Mouse (Mus musculus) layer of hippocampus, postnatal 25 days (tissue): Measurements from ENCODE around the gene Olfr738. TPM values are rescaled to one million over a fixed set of nuclear protein-coding genes. Genes with fewer than 3 reads are reported as not detected.

Source experiments
- DNase-seq, 2 experiments: peaks; one replicate each; pipeline ENCODE4 v3.0.0; 2022; ENCODE audit warnings: mixed read lengths in 2 of 2, low spot score in 1 of 2; ENCODE audit errors: extremely low spot score in 1 of 2
- total RNA-seq, 2 experiments: library from RNA; stranded (reverse); gene quantifications; 2 replicates each; pipeline ENCODE4 v1.2.3; 2021

Olfr738 gene
- total RNA-seq = not detected

DNA sequence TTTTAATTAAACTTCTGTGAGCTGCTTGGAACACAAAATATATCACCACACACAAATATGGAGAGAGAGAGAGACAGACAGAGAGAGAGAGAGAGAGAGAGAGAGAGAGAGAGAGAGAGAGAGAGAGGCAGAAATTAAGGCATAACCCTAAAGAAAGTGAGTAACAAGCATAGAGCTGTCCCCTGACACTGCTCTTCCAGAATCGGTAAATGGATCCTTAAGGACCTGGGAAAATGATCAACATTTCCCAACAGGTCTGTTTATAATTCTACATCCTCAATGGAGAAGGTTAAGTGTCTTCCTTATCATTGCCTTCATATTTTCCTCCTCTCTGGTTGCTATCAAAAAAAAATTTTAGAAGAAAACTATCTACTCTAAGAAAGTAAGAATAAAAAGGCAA lies at the start of gene Olfr738:
Olfr738 (plus strand) TSS at position 301 of the 400 bp plus-strand sequence.
- DNase-seq = no peak

DNA sequence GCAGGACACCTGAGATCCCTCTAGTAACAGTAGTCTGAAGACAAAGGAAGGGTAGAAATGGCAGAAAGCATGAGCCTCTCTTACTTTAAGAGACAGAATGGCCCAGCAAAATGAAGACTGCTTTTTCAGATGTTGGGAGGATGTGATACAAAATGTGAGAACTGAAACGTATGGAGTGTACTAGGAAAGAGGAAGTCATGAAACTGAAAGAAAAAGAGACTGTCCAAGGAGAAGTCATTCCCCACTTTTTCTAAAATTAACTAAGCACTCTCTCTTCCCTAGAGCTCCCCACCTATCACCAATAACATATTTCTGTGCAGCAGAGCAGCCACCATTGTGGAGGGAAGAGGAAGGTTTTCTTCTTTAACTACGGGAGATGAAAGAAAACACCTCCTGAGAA lies 49.8 kb upstream of the Olfr738 start, which contains the start of gene Tlr11:
Tlr11 (plus strand) TSS at position 322 of the 400 bp plus-strand sequence.
- no peak for DNase-seq

DNA sequence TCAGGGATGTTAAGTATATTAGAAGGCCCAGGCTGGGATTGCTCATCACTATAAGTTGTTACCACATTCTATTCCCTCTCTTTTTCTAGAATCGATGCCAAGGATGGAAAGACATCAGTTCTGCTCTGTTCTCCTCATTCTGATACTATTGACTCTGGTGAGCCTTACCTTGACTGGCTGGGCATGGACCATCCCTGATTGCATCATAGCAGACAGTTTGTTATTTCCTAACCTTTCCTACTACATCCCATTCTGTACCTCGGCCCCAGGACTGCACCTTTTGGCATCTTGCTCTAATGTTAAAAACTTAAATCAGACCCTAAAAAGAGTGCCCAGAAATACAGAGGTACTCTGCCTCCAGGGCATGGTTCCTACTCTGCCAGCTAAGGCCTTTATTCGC lies 46.9 kb upstream of the Olfr738 start:
- no peak for DNase-seq

DNA sequence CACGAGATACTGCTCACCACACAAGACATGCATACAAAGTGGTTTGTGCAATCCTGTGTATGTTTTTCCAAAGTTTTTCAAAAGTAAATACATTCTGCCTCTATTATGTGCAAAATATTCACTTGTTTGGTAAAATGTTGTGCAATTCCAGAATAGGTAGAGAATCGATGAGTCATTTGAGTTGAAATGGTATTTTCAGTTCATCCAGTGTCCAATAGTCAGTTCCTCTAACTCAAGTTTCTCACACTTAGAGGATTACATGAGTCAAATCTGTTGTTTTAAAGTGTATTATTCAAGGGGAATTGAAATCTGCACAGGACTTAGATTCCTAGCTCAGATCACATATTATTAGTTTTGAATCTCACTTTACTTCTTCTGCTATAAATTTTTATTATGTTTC lies 43.8 kb upstream of the Olfr738 start:
- no peak for DNase-seq

DNA sequence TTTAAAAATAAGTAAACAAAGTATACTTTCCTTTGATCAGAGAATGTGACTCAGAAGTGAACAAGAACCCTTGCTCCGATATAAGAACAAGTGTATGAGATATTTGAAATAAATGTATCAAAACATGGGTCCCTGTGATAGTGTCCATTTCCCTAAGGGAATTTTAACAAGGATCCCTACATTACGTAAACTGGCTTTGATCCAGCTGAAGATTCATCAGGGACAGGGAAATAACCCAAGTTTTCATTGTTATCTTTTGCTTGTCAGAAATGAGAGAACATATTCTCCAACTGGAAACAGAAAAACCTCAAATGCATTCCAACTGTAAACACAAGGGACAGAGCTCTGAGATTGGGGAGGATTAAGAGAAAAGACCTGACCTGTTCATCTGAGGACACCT lies 26.5 kb upstream of the Olfr738 start, which contains the start of gene Olfr736:
Olfr736 (plus strand) TSS at position 301 of the 400 bp plus-strand sequence.
- DNase-seq = no peak

DNA sequence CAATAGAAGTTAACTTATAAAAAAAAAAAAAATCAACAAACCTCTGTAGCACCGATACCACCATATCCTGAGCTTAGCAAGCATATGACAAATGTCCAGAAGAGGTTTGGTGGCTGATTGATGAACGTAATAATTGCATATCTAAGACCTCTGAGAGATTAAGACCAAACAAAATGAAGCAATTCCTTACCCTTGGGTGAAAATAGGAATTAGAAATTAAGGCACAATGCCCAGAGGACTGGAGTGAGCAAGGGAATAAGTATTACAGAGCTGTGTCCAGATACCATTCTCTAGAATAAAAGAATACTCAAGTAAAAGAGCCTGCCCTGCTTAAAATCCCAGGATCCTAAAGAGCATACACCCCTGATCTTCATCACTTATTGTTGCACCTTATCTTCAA lies 11.0 kb downstream of the Olfr738 start, which contains the start of gene Olfr739:
Olfr739 (plus strand) TSS at position 301 of the 400 bp plus-strand sequence.
- DNase-seq = no peak

DNA sequence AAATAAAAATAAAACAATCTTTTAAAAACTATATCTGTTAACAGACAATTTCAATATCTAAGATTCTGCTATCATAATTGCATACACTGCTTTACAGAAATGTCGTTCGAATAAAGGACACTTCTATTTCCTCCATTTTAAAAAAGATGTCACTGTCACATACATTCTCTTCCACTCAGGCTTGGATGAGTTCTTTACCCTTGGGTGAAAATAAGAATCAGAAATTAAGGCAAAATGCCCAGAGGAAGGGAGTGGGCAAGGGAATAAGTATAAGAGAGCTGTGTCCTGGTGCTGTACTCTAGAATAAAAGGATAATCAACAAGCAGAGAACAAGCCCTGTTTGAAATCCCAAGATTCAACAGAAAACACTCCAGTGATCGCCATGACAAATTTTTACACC lies 37.9 kb downstream of the Olfr738 start, which contains the start of gene Olfr740:
Olfr740 (plus strand) TSS at position 301 of the 400 bp plus-strand sequence.
- DNase-seq = no peak

Other genes starting within 250 kb of the Olfr738 start
- gene Olfr730, start 219.4 kb upstream of the Olfr738 start, total RNA-seq = not detected
- not detected for gene Olfr731, start 165.7 kb upstream of the Olfr738 start, total RNA-seq
- not detected for gene Olfr732, start 123.4 kb upstream of the Olfr738 start, total RNA-seq
- not detected for gene Olfr733, start 106.0 kb upstream of the Olfr738 start, total RNA-seq
- gene Olfr734, start 80.8 kb upstream of the Olfr738 start, total RNA-seq = not detected
- gene Olfr735, start 58.7 kb upstream of the Olfr738 start, total RNA-seq = not detected
- not detected for gene Tlr11, start 49.7 kb upstream of the Olfr738 start, total RNA-seq
- not detected for gene Olfr736, start 26.4 kb upstream of the Olfr738 start, total RNA-seq
- gene Olfr739, start 11.1 kb downstream of the Olfr738 start, total RNA-seq = not detected
- not detected for gene Olfr740, start 38.0 kb downstream of the Olfr738 start, total RNA-seq
- not detected for gene Olfr741, start 65.2 kb downstream of the Olfr738 start, total RNA-seq
- gene Olfr742, start 96.0 kb downstream of the Olfr738 start, total RNA-seq = not detected
- gene Olfr743, start 114.3 kb downstream of the Olfr738 start, total RNA-seq = not detected
- gene Olfr744, start 207.3 kb downstream of the Olfr738 start, total RNA-seq = not detected
- gene Olfr745, start 231.8 kb downstream of the Olfr738 start, total RNA-seq = not detected
- not detected for gene Olfr746, start 239.5 kb downstream of the Olfr738 start, total RNA-seq